Mouse (Mus musculus) liver, embryonic 14.5 days (tissue): ENCODE data around the gene Pinlyp. TPM values are rescaled to one million over a fixed set of nuclear protein-coding genes. Genes with fewer than 3 reads are reported as not detected.

Experiments
- ATAC-seq: fragments of 200-750 bp; cut with Nextera tagmentation; 2 replicates; pipeline ENCODE4 v1.8.0; 2017; ENCODE audit warnings: moderate number of reproducible peaks, mild to moderate bottlenecking, moderate library complexity; ENCODE audit not compliant: insufficient read depth
- DNase-seq, 3 experiments: peaks; one replicate each; pipeline ENCODE4 v3.0.0-alpha.2; 2012 to 2013; ENCODE audit warnings: low read depth in 3 of 3, low spot score in 3 of 3
- H3K27ac ChIP-seq: fragments of 300-500 bp; sonication (generic); 2 replicates; pipeline ENCODE4 v1.5.1; 2014; ENCODE audit warnings: moderate library complexity, mild to moderate bottlenecking, control low read depth, inconsistent platforms
- H3K27me3 ChIP-seq: fragments of 300-500 bp; sonication (generic); 2 replicates; pipeline ENCODE4 v1.6.1; 2014; ENCODE audit warnings: mild to moderate bottlenecking, low read length, moderate library complexity; ENCODE audit not compliant: control insufficient read depth, insufficient read depth
- H3K36me3 ChIP-seq: fragments of 300-500 bp; sonication (generic); replicated peaks from 2 replicates; pipeline ENCODE4 v1.6.1; 2014; ENCODE audit warnings: low read depth; ENCODE audit not compliant: control insufficient read depth, insufficient read depth
- H3K4me1 ChIP-seq, 2 experiments: fragments of 200-500 bp in 1 of 2; fragments of 300-500 bp in 1 of 2; sonication (generic) in 1 of 2; replicated peaks; 2 replicates each; pipeline ENCODE4 v1.6.1; 2012 to 2014; ENCODE audit warnings: antibody characterized with exemption in 1 of 2, inconsistent platforms in 1 of 2, low read length in 1 of 2; ENCODE audit not compliant: control insufficient read depth in 2 of 2, insufficient read depth in 2 of 2
- H3K4me2 ChIP-seq: fragments of 300-500 bp; sonication (generic); 2 replicates; pipeline ENCODE4 v1.6.1; 2014; ENCODE audit warnings: low read depth, mild to moderate bottlenecking, control low read depth, moderate library complexity
- H3K4me3 ChIP-seq, 2 experiments: fragments of 200-500 bp in 1 of 2; fragments of 300-500 bp in 1 of 2; sonication (generic) in 1 of 2; 2 replicates each; pipeline ENCODE4 v1.5.1; 2012 to 2014; ENCODE audit warnings: low read depth in 2 of 2, low read length in 2 of 2, mild to moderate bottlenecking in 2 of 2, control low read depth in 1 of 2, inconsistent platforms in 1 of 2, moderate library complexity in 1 of 2; ENCODE audit not compliant: insufficient read depth in 1 of 2
- H3K9ac ChIP-seq: fragments of 300-500 bp; sonication (generic); replicated peaks from 2 replicates; pipeline ENCODE4 v1.6.1; 2014; ENCODE audit warnings: mild to moderate bottlenecking, control low read depth, moderate library complexity
- H3K9me3 ChIP-seq: fragments of 300-500 bp; sonication (generic); 2 replicates; pipeline ENCODE4 v1.6.1; 2016; ENCODE audit warnings: low read length, mixed read lengths; ENCODE audit not compliant: control insufficient read depth
- CTCF ChIP-seq: IDR thresholded peaks from 2 replicates; pipeline ENCODE4 v1.5.1; 2016; ENCODE audit warnings: antibody characterized with exemption, low read depth, control low read depth
- EP300 ChIP-seq: IDR thresholded peaks from 2 replicates; pipeline ENCODE4 v1.6.1; 2016; ENCODE audit warnings: antibody characterized with exemption, low read depth
- WGBS: fragments of 180-500 bp; shearing (Covaris S2); extraction: QIAGEN DNeasy Blood & Tissue Kit; methylation state at CpG from one replicate; pipeline ENCODE4 v1.1.7; 2014; ENCODE audit not compliant: insufficient replicate concordance; 5-methylcytosine and 5-hydroxymethylcytosine counted together
- polyA plus RNA-seq, 2 experiments: library from polyadenylated mRNA; depleted of rRNA in 1 of 2; stranded (reverse) in 1 of 2; unstranded in 1 of 2; fragments of >200 nt; fragmentation: Nextera tagmentation in 1 of 2; extraction: Ambion mirVana in 1 of 2; gene quantifications; 2 replicates each; pipeline versions ENCODE4 v1.2.1 to v1.2.3; 2012 to 2014

Pinlyp gene
- polyA plus RNA-seq, 2 experiments = not detected

DNA sequence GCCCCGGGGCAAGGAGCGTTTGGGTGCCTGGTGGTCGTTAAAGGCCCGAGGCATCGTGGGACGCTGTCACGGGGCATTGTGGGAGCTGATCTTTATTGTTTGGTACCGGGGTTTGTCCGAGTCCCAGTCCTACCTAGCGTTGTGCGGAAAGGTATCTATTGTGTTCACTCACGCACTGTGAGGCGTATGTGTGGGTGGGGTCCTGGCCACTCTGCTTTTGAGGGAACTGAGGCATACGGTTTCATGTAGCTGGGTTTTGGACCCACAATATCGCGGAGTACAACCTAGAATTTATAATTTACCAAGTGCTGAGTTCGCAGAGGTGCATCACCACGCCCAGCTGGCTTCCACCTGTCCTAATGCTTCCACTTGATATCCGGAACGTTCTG lies 38.2 kb downstream of the Pinlyp start:
- DNase-seq = no peak
- TF ChIP-seq CTCF (no peak), EP300 (no peak)

DNA sequence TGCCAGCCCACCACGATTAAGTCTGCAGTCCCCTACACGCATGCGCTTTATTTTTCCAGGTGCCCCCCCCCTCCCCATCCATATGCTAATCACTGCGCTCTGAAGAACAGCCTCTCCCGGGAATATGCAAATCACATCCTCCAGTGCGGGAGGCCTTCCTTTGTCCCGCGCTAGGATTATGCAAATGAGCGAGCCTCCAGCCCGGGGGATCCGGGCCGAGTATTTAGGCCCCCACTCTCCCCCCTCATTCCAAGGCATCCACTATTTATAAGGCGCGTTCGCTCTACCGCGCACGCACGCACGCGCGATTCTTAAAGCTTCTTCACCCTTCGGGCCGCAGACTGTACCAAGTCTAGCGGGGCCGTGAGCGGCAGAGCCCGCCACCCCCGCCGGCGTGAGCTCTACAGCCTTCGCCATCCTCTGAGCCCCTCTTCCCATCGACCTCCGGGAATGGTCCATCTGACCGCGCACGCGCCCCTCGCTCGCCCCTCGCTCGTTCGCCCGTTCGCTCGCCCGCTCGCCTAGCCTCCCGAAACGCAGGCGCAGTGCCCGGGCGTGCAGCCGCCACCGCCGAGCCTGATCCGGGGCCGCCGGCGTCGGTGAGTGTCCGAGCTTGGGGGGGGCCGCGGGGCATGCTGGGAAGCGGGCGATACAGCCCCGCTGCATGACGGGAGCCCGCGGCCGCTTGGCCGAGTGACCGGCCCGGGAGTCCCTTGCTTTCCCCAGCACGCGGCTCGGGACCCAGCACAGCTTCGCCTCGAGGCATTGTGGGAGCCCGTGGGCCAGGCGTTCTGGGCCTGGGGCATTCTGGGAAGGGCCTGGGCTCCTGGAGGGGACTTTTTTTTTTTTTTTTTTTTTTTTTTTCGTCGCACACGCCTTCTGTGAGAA lies 38.8 kb downstream of the Pinlyp start, which contains the start of gene Zfp428:
TSS of gene Zfp428 (plus strand) at position 169 of the 888 bp plus-strand sequence.
- H3K9ac ChIP-seq = peak within 1 kb of the TSS; percentile 75
- H3K4me3 ChIP-seq = peak within 1 kb of the TSS; percentile 66 to 81
- DNase-seq (peak; percentile 50 to 55 (median 53)), ATAC-seq (peak; percentile 83)
- TF ChIP-seq EP300 (no peak), CTCF (no peak)
- WGBS = under 1% methylated on average over 84 of the region's 84 CpGs
- no peaks in the 10 kb centered on the region for H3K9me3 ChIP-seq
- no peak within 1 kb of the TSS for H3K27ac ChIP-seq
- peaks cover 12% of the 10 kb centered on the region for H3K27me3 ChIP-seq
- no peaks in the 10 kb centered on the region for H3K36me3 ChIP-seq
- H3K4me1 ChIP-seq = peaks cover 0 to 10% of the 10 kb centered on the region in 2 experiments; a peak in 3 of 4 replicates
- peak within 1 kb of the TSS; percentile 93 for H3K4me2 ChIP-seq

More for the DNA sequence above, 38.2 kb downstream of the Pinlyp start:
- Histone ChIP-seq H3K27ac (no peak overlapping the region), H3K9ac (peak overlapping the region; percentile 75), H3K4me1 (peaks cover 0 to 10% of the 10 kb centered on the region in 2 experiments; a peak in 3 of 4 replicates), H3K27me3 (peaks cover 12% of the 10 kb centered on the region; the same call in 1 of the 2 replicates), H3K4me2 (peak overlapping the region; percentile 93), H3K4me3 (peak overlapping the region; percentile 66 to 81), H3K36me3 (no peaks in the 10 kb centered on the region), H3K9me3 (no peaks in the 10 kb centered on the region)
- no peak for ATAC-seq
- WGBS = 2% methylated on average over 20 of the region's 20 CpGs

DNA sequence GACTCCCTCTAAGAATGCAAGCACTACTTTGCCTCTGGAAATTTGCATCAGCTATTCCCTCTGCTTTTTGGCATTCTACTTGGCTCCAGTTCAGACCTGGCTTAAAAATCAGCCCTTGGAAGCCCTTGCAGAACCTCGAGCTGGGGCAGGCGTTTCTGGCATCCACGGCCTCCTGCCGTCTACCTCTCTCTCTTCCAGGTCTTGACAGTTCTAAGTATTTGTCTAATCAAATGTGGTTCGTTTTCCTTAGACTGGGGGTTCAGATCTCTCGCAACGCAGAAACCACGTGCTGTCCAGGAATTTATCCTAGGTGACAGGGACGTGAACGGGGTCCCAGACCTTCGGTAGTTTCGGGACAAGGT lies 39.5 kb downstream of the Pinlyp start:
- DNase-seq = no peak
- 3% methylated on average over 12 of the region's 12 CpGs for WGBS
- peaks cover 0 to 10% of the 10 kb centered on the region in 2 experiments; a peak in 3 of 4 replicates for H3K4me1 ChIP-seq

DNA sequence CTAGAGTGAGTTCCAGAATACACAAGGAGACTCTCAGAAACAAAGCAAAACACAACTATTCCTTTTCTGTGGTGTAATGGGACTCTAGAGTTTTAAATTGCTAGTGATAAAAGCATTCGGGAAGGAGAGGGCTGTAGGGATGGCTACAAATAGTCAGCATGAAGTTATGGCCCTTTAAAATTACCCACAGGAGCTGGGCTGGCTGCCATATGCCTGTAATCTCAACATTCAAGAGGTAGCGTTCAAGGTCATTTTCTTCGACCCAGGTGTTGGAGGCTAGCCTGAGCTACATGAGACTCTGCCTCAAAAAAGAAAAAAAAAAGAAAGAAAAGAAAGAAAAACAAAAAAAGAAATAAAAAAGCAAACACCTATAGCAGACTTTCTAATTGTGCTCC lies 39.9 kb downstream of the Pinlyp start:
- Histone ChIP-seq H3K4me1 (peaks cover 0 to 10% of the 10 kb centered on the region in 2 experiments; a peak in 3 of 4 replicates), H3K4me3 (peak overlapping the region in 1 of 2 experiments; percentile 66; a peak in 1 of 4 replicates), H3K9me3 (no peaks in the 10 kb centered on the region), H3K27ac (no peak overlapping the region), H3K36me3 (no peaks in the 10 kb centered on the region), H3K27me3 (peaks cover 16% of the 10 kb centered on the region), H3K4me2 (peak overlapping the region; percentile 93), H3K9ac (no peak overlapping the region)
- no peak for ATAC-seq
- WGBS = 39% methylated on average over 3 of the region's 3 CpGs
- DNase-seq = no peak
- TF ChIP-seq EP300 = no peak
- TF ChIP-seq CTCF = no peak

More for the DNA sequence above, 39.5 kb downstream of the Pinlyp start:
- Histone ChIP-seq H3K9me3 (no peaks in the 10 kb centered on the region), H3K9ac (peak overlapping the region; percentile 75), H3K4me3 (peak overlapping the region; percentile 66 to 81), H3K27me3 (peaks cover 14% of the 10 kb centered on the region), H3K36me3 (no peaks in the 10 kb centered on the region), H3K4me2 (peak overlapping the region; percentile 93), H3K27ac (no peak overlapping the region)
- TF ChIP-seq CTCF = no peak
- TF ChIP-seq EP300 = no peak
- no peak for ATAC-seq

DNA sequence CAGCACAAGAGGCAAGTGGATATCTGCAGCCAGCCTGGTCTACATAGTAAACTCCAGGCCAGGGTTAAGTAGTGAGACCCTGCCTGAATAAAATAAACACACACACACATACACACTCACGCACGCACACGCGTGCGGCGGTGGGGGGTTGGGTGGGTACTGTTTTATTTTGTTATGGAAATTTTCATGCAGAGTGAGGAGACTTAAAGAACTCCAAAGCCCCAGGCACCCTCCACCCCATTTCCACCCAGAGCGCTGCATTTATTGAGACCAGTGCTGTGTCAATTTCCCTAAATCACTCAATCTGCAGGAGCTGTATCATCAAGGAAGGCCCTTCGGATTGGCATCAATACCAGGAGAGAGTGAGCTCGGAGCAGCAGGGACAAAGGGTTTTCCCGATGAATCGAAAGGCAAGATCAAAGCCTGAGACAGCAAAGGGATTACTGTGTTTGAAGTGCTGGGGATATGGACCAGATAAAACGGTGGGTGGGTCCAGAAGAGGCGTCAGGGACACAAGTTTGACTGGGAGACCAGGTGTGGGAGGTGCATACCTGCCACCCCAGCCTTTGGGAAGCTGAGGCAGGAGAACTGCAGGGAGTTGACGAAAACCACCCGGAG lies 40.4 kb downstream of the Pinlyp start:
- Histone ChIP-seq H3K27me3 (peaks cover 21% of the 10 kb centered on the region), H3K9ac (no peak overlapping the region), H3K36me3 (no peaks in the 10 kb centered on the region), H3K9me3 (no peaks in the 10 kb centered on the region), H3K4me1 (peaks cover 0 to 10% of the 10 kb centered on the region in 2 experiments; a peak in 3 of 4 replicates), H3K4me3 (no peak overlapping the region), H3K4me2 (no peak overlapping the region), H3K27ac (no peak overlapping the region)
- 49% methylated on average over 15 of the region's 15 CpGs for WGBS
- no peak for TF ChIP-seq EP300
- no peak for TF ChIP-seq CTCF
- DNase-seq (no peak), ATAC-seq (no peak)
